Mouse (Mus musculus): Measurements from ENCODE around the gene Tbc1d20.
"Not testable (repeated sequence)": the region's sequence is repeated elsewhere in the genome, so short reads cannot be mapped to it uniquely, and the experiment has no call there.

The Tbc1d20 gene

DNA sequence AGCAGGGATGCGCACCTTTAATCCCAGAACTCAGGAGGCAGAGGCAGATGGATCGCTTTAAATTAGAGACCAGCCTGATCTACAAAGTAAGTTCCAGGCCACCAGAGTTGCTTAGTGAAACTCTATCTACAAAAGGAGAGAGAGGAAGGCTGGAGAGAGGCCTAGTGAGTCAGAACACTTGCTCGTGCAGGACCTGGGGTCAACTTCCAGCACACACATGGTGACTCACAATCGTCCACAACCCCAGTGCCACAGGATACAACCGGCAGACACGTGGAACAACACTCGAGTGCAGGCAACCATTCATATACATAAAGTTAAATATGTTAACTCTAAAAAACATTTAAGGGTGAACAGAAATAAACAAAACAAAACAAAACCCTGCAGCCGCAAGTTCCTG, 33.0 kb downstream of the Tbc1d20 start:
- DNase-seq (ENCODE audit: low spot score in 2 of 2) = no peak

- no peak for DNase-seq (ENCODE audit: low spot score in 2 of 2)
These were observed 34.4 kb downstream of the Tbc1d20 start for GRCm38 (mm10) chr2:152327980-152328379.

DNA sequence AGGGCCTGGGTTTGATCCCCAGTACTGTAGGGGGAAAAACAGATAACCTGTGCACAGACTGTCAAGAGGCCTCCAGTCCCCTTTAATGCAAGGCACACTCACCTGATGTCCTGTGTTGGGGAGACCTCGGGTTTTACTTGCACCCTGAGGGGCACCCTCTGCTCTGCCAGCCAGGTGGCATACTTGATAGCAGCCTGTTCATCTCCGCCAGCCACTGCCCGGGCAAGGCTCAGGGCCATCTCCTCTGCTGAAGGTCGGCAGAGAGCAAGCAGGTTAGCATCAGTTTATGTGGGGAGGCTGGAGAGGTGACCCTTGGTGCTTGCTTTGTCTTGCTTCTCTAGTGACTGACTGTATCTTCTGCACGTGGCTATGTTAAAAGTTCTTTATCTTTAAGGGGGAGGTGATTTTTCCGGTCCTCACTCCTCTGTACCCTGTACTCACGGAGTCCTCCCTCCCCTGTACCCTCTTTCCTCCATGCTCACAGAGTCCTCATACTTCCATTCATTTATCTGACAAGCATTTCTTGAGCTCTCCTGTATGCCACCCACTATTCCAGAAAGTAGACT, 37.3 kb downstream of the Tbc1d20 start:
- no peak for DNase-seq (ENCODE audit: low spot score in 2 of 2)

GRCm38 (mm10) chr2:152332101-152332825, 38.6 kb downstream of the Tbc1d20 start, which contains the start of gene Rbck1:
Rbck1 (minus strand) TSS chr2:152332653.
- DNase-seq (ENCODE audit: low spot score in 2 of 2) = peak; percentile 87 to 88

DNA sequence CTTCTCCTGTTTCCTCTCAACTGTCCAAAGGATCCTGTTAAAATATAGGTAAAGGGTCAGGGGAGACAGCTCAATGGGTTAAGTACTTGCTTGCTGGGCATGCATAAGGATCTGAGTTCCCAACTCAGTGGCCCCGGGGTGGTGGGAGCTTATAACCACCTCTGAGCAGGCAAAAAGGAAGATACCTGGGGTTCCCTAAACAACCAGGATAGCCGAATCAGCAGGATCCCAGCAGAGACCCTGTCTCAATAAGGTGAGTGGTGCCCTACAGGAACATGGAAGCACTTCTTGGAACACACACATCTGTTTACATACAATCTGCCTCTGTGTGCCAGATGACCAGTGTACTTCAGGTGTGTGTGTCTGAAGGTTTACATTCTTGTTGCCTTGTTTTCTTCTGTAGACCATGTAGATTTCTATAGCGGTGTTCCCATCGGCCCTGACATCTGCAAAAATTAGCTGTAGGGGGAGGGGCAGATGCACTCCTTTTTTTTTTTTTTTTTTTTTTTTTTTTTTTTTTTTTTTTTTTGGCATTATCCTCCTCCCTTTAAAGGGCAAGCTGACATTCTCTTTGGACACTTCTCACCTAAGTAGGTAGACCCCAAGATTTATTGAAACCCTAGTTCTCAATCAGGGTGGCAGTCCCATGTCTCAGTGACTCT, 39.8 kb downstream of the Tbc1d20 start:
- no peak for DNase-seq (ENCODE audit: low spot score in 2 of 2)

- no peak for DNase-seq (ENCODE audit: low spot score in 2 of 2)
These were observed 41.7 kb downstream of the Tbc1d20 start for GRCm38 (mm10) chr2:152335289-152335820.

DNA sequence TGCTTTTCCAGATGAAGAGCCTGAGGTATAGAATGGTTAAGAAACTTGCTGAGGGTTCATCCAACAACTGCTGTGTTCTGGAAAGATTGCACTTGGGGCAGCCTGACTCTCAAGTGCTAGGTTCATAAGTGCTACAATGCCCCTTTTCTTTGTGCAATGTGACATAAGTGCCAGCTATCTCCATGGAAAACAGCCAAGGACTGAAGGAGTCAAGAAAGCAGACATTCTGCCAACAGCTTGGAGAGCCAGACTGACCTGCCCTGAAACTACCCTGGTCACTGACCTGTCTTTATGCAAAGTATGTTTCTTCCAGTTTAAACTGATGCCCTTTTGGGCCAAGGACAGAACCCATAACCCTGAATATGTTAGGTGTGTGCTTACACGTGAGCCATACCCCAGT, 43.2 kb downstream of the Tbc1d20 start:
- no peak for DNase-seq (ENCODE audit: low spot score in 2 of 2)

DNA sequence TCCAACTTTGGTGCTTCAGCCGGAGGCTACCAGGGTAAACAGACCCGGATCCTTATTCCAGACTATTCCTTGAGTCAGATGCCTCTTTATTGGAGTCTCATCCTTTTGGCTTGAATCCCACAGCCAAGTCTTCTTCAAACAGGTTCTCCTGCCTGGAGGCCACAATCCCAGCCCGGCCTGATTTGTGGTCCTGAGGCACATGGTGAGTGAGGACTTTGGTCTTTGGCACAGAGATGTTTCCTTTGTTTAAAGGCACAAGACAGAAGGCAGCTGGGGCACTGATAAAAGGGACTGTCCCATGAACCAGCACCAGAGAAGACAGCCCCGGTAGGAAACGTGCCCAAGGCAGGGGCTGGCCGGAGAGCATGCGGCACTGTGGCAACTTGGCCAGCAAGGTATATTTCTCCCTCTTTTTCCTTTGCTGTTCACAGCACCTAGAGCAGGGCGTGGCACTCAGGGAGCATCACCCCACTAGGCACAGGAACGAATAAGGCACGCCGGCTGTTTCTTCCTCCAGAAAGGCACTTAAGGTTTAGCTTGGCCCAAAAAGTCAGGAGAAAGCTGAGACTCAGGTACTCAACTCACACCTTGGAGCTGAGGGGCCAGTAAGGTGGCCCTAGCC, 44.1 kb downstream of the Tbc1d20 start:
- DNase-seq (ENCODE audit: low spot score in 2 of 2) = no peak

DNA sequence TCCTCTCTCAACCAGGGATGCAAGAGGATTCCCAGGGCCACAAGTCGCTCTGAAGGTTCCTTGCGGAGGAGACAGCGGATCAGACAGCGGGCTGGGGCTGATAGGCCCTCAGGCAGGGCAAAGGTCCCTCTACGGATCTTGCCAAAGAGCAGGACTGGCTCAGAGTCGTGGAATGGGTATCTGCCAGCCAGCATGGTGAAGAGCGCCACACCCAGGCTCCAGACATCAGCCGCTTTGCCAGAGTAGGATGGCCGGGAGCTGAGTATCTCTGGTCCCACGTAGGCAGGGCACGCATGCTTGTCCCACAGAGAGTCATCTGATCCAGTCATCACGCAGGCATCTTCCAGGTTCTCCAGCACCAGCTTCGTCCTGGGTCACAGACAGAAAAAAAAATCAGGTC, 44.7 kb downstream of the Tbc1d20 start:
- DNase-seq (ENCODE audit: low spot score in 2 of 2) = no peak

DNA sequence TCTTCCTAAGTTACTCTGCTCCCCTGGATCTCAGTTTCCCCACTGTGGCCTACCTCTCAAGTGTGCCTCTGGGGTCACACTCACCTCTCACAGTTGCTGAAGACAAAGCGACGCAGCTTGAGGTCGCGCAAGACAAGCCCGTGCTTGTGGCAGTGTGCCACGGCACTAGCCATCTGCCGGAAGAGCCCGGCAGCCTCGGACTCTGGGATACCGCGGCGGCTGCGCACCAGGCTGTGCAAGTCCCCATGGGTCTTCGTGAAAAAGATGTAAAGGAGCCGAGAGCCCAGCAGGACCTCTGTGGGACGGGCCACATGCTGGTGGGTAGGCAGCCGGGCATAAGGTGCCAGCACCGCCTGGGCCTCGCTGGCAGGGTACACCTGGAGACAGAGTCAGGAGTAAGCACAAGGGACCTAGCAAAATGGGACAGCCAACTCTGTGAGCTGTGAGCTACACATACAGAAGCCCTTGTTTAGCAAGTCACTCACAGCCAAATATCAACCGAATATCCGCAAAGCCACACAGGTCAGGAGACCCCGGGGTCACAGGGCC, 46.1 kb downstream of the Tbc1d20 start:
- no peak for DNase-seq (ENCODE audit: low spot score in 2 of 2)

DNA sequence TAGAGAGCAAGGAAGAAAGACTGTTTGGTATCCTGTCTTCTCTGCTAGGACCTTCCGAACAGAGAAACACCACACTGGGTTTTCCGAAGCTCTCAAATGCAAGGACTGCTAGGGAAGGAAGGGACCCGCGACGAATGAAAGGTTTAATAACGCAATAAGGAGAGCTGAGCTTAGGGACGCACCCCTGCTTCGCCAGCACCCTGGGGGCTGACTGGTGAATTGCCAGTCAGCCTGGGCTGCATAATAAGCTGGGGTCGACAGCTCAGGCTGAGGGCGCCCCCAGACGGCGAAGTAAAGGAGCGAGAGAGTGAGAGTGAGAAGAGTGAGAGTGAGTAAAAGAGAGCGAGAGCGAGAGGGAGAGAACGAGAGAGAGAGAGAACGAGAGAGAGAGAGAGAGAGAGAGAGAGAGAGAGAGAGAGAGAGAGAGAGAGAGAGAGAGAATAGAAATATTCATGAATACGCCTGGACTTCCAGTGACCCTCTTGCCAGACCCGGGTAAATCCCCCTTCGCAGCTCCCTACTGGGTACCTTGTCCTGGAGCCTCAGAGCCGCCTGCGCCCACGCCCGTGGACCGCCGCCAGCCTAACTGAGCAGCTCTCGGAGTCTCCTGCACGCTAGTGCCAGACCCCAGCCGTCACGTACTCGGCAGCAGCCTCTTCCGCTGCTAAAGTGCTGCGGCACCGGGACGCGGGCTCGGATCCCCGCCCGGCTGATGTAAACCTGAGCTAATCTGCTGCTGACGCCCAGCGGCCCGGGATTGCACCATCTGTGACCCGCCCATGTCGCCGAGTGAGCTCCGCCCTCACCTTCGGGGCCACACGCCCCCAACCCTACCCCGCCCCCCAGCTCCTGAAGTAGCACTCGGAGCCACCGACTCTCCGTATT, 49.9 kb downstream of the Tbc1d20 start, which contains the start of gene Trib3:
TSS of gene Trib3 (minus strand) at position 704 of the 885 bp plus-strand sequence.
- DNase-seq (ENCODE audit: low spot score in 2 of 2) = peak; percentile 56 to 60

DNA sequence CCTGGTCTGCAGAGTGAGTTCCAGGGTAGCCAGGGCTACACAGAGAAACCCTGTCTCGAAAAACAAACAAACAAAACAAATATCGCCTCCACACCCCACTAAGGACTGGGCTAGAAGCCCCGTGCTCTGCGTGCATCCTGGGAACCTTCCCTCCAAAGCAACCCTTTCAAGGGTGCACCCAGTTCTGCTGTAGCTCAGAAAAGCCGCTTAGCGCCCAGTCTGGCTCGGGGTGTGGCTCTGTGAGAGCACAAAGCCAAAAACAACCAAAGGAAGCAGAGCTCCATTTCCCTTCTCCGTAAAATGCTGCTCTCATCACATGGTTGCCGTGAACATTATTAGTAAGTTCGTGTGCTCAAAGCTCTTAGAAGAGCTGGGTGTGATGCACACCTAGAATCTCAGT, 50.7 kb downstream of the Tbc1d20 start:
- DNase-seq (ENCODE audit: low spot score in 2 of 2) = no peak

- no peak for DNase-seq (ENCODE audit: low spot score in 2 of 2)
These were observed 51.3 kb downstream of the Tbc1d20 start for GRCm38 (mm10) chr2:152344909-152345308.

- DNase-seq (ENCODE audit: low spot score in 2 of 2) = no peak
These were observed 51.8 kb downstream of the Tbc1d20 start for GRCm38 (mm10) chr2:152345393-152345792.

- no peak for DNase-seq (ENCODE audit: low spot score in 2 of 2)
These were observed 53.3 kb downstream of the Tbc1d20 start for GRCm38 (mm10) chr2:152346776-152347465.

DNA sequence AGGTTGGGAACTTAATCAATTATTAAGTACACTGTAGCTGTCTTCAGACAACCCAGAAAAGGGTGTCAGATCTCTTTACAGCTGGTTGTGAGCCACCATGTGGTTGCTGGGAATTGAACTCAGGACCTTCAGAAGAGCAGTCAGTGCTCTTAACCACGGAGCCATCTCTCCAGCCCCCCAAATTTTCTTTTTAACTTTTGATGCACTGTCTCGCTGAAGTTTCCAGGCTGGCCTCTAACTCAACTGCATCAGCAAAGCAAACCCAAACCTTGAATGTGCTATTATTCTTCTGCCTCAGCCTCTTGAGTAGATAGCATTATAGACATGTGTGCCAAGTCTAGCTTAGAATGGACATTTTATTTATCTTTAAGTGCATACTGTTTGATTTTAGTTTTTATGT, 54.1 kb downstream of the Tbc1d20 start:
- no peak for DNase-seq (ENCODE audit: low spot score in 2 of 2)

DNA sequence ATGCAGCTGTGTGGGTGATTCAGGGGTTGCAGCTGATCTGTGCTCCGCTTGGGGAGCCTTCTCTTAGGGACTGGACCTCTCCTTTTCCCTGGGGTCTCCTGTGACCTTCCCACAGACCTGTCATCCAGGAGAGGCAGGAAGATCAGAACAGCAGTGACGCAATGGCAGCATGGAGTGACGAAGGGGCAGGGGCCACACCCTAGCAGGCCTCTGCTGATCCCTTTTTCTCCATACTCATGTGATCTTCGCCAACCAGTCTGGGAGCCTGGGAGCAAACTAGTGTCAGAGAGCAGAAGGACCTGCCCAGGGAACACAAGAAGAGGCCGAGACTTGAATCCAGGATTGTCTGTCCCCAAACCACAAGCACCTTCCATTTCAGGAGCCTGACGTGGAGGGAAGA, 55.6 kb downstream of the Tbc1d20 start:
- no peak for DNase-seq (ENCODE audit: low spot score in 2 of 2)

DNA sequence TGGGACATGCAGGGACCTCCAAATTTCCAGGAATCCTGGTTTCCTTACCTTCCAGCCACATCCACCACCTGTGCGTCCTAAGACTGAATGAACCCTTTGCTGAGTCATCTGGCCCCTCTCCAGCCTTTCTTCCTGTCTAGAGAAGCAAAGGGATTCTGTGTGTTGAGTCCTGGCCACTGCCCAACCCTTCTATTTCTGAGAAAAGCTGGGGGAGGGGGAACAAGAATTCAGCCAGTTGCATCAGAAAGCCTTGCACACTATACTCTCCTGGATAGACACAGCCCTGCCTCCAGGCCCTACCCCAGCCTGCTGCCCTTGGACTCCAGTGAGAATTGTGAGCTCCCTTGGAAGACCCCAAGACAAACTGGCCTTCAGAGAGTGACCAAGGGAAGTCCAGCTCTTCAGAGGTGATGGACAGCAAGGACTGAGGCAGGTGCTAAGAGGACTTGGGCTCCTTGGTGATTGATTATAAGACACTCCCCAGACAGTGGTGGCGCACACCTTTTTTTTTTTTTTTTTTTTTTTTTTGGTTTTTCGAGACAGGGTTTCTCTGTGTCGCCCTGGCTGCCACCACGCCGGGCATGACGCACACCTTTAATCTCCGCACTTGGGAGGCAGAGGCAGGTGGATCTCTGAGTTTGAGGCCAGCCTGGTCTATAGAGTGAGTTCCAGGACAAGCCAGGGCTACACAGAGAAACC, 56.4 kb downstream of the Tbc1d20 start:
- peak; percentile 19 to 41 for DNase-seq (ENCODE audit: low spot score in 2 of 2)

DNA sequence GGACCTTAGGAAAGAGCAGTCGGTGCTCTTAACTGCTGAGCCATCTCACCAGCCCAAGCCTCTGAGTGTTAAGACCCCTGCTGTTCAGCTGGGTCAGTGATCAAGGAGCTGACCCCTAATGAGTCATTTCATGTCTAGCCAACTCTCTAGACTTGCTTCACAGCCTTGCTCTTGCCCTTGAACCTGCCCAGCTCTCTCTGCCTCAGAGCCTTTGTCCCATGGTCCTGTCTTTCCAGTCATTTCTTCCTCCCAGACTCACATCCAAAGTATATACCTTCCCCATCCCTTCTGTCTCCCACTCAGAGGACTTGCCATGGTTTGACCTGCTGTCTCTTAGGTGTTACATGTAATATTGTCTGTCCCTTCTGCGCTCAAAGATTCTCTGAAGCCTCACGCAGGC, 63.6 kb downstream of the Tbc1d20 start:
- no peak for DNase-seq (ENCODE audit: low spot score in 2 of 2)

GRCm38 (mm10) chr2:152358977-152359376, 65.3 kb downstream of the Tbc1d20 start:
- not testable (repeated sequence) for DNase-seq (ENCODE audit: low spot score in 2 of 2)

Data from frontal cortex, postnatal 36 days (tissue).